Mouse (Mus musculus) gastrocnemius, adult 2 months (tissue): ENCODE data around the gene Atp12a. TPM values are rescaled to one million over a fixed set of nuclear protein-coding genes. Genes with fewer than 3 reads are reported as not detected.

ENCODE experiments used
- DNase-seq: peaks from one replicate; pipeline ENCODE4 v3.0.0; 2022
- H3K27ac ChIP-seq: fragments of 200-600 bp; 2 replicates; pipeline ENCODE4 v1.8.1; 2022; ENCODE audit warnings: mild to moderate bottlenecking
- H3K4me3 ChIP-seq: fragments of 200-600 bp; 2 replicates; pipeline ENCODE4 v1.8.1; 2022; ENCODE audit warnings: mild to moderate bottlenecking, moderate library complexity
- CTCF ChIP-seq: fragments of 200-600 bp; IDR thresholded peaks from 2 replicates; pipeline ENCODE4 v1.8.1; 2022; ENCODE audit warnings: antibody characterized with exemption, mild to moderate bottlenecking, moderate library complexity
- intact Hi-C: fragments of 180-260 bp; cut with DNase I; formaldehyde crosslinking; loops from one replicate; pipeline ENCODE4 v1.15.1; 2025
- total RNA-seq, 2 experiments: library from RNA; stranded (reverse); gene quantifications; 2 replicates each; pipeline ENCODE4 v1.2.3; 2021

Gene Atp12a
- total RNA-seq, 2 experiments from 2014 or later = not detected

GRCm38 (mm10) chr14:56354803-56355202, 10.1 kb upstream of the Atp12a start:
- no peak for TF ChIP-seq CTCF
- no peak for DNase-seq
- H3K4me3 ChIP-seq = no peak overlapping the region

GRCm38 (mm10) chr14:56355396-56355795, 9.5 kb upstream of the Atp12a start:
- no peak for TF ChIP-seq CTCF
- no peak overlapping the region for H3K4me3 ChIP-seq
- H3K27ac ChIP-seq = no peak overlapping the region
- intact Hi-C loops = no loop called here
- DNase-seq = no peak

More at GRCm38 (mm10) chr14:56354803-56355202, 10.1 kb upstream of the Atp12a start:
- no peak overlapping the region for H3K27ac ChIP-seq
- intact Hi-C loops = no loop called here

- no peak for TF ChIP-seq CTCF
- intact Hi-C loops = no loop called here
- no peak for DNase-seq
- no peak overlapping the region for H3K27ac ChIP-seq
- no peak overlapping the region for H3K4me3 ChIP-seq
Measured at GRCm38 (mm10) chr14:56356196-56356595, 8.7 kb upstream of the Atp12a start.

GRCm38 (mm10) chr14:56358422-56358821, 6.4 kb upstream of the Atp12a start:
- no peak for TF ChIP-seq CTCF

GRCm38 (mm10) chr14:56359131-56359530, 5.7 kb upstream of the Atp12a start:
- no peak overlapping the region for H3K4me3 ChIP-seq
- no peak for DNase-seq
- no peak for TF ChIP-seq CTCF
- H3K27ac ChIP-seq = no peak overlapping the region
- intact Hi-C loops = no loop called here

More at GRCm38 (mm10) chr14:56358422-56358821, 6.4 kb upstream of the Atp12a start:
- H3K4me3 ChIP-seq = no peak overlapping the region
- intact Hi-C loops = no loop called here
- DNase-seq = no peak
- no peak overlapping the region for H3K27ac ChIP-seq

- H3K4me3 ChIP-seq = peak overlapping the region; percentile 49; the same call in 1 of the 2 replicates
- intact Hi-C loops = no loop called here
- no peak for TF ChIP-seq CTCF
- H3K27ac ChIP-seq = no peak overlapping the region
- no peak for DNase-seq
Measured at GRCm38 (mm10) chr14:56365292-56365691, 424 bp downstream of the Atp12a start.

- no peak overlapping the region for H3K4me3 ChIP-seq
Measured at GRCm38 (mm10) chr14:56366712-56367111, 1.8 kb downstream of the Atp12a start.

GRCm38 (mm10) chr14:56368834-56369233, 4.0 kb downstream of the Atp12a start:
- DNase-seq = no peak
- no peak overlapping the region for H3K4me3 ChIP-seq
- peak; percentile 50 for TF ChIP-seq CTCF
- intact Hi-C loops = no loop called here
- H3K27ac ChIP-seq = no peak overlapping the region

More at GRCm38 (mm10) chr14:56366712-56367111, 1.8 kb downstream of the Atp12a start:
- no peak overlapping the region for H3K27ac ChIP-seq
- DNase-seq = no peak
- no peak for TF ChIP-seq CTCF
- intact Hi-C loops = no loop called here

GRCm38 (mm10) chr14:56375731-56376130, 10.9 kb downstream of the Atp12a start:
- TF ChIP-seq CTCF = peak; percentile 72
- no peak overlapping the region for H3K27ac ChIP-seq
- H3K4me3 ChIP-seq = no peak overlapping the region
- peak; percentile 78 for DNase-seq
- intact Hi-C loops = loop anchor here (10.0 kb wide), 2 partner anchors 199 to 689 kb away; partner anchors contain the start of genes Cenpj and Parp4

GRCm38 (mm10) chr14:56377745-56378144, 12.9 kb downstream of the Atp12a start:
- no peak for DNase-seq
- TF ChIP-seq CTCF = no peak
- no peak overlapping the region for H3K4me3 ChIP-seq
- intact Hi-C loops = loop anchor here (10.0 kb wide), 2 partner anchors 197 to 687 kb away; partner anchors contain the start of genes Cenpj and Parp4
- H3K27ac ChIP-seq = no peak overlapping the region

- no peak for DNase-seq
- Histone ChIP-seq H3K4me3 (no peak overlapping the region), H3K27ac (no peak overlapping the region)
- no peak for TF ChIP-seq CTCF
- intact Hi-C loops = loop anchor here (10.0 kb wide), 2 partner anchors 195 to 685 kb away; partner anchors contain the start of genes Cenpj and Parp4
Measured at GRCm38 (mm10) chr14:56379336-56379735, 14.5 kb downstream of the Atp12a start.

- no peak overlapping the region for H3K27ac ChIP-seq
- H3K4me3 ChIP-seq = no peak overlapping the region
- intact Hi-C loops = no loop called here
- TF ChIP-seq CTCF = no peak
- DNase-seq = no peak
Measured at GRCm38 (mm10) chr14:56382366-56382765, 17.5 kb downstream of the Atp12a start.

GRCm38 (mm10) chr14:56390247-56390646, 25.4 kb downstream of the Atp12a start:
- TF ChIP-seq CTCF = no peak
- DNase-seq = no peak
- intact Hi-C loops = no loop called here
- Histone ChIP-seq H3K4me3 (no peak overlapping the region), H3K27ac (no peak overlapping the region)

GRCm38 (mm10) chr14:56393704-56394312, 28.9 kb downstream of the Atp12a start:
- no peak overlapping the region for H3K4me3 ChIP-seq
- intact Hi-C loops = no loop called here
- DNase-seq = no peak
- no peak for TF ChIP-seq CTCF
- no peak overlapping the region for H3K27ac ChIP-seq
